Mouse (Mus musculus) G1E (cell line): ENCODE data around the gene Adgra1. TPM values are rescaled to one million over a fixed set of nuclear protein-coding genes. Genes with fewer than 3 reads are reported as not detected.

ENCODE experiments used
- ATAC-seq: 2 replicates; pipeline ENCODE4 v1.8.0; 2016; ENCODE audit warnings: mild to moderate bottlenecking; ENCODE audit not compliant: insufficient number of reproducible peaks, poor library complexity, low FRiP score, severe bottlenecking; ENCODE audit errors: extremely low read depth
- DNase-seq: peaks from one replicate; pipeline ENCODE4 v3.0.0; 2012; ENCODE audit warnings: low spot score
- H3K27me3 ChIP-seq: 2 replicates; pipeline ENCODE4 v1.6.1; 2012; ENCODE audit warnings: mild to moderate bottlenecking, low read length, inconsistent platforms; ENCODE audit not compliant: insufficient read depth
- H3K36me3 ChIP-seq: replicated peaks from 2 replicates; pipeline ENCODE3; 2012; ENCODE audit warnings: mild to moderate bottlenecking, inconsistent platforms
- H3K4me1 ChIP-seq: 2 replicates; pipeline ENCODE4 v1.6.1; 2012; ENCODE audit warnings: low read depth, low read length, inconsistent platforms, mixed read lengths; ENCODE audit not compliant: insufficient read depth
- H3K4me3 ChIP-seq: 2 replicates; pipeline ENCODE4 v1.5.1; 2012; ENCODE audit warnings: low read depth, mild to moderate bottlenecking, inconsistent platforms, low read length, moderate library complexity, mixed read lengths
- H3K9me3 ChIP-seq: replicated peaks from 2 replicates; pipeline ENCODE4 v1.6.1; 2012; ENCODE audit warnings: inconsistent platforms
- CTCF ChIP-seq: IDR thresholded peaks from 2 replicates; pipeline ENCODE4 v1.5.1; 2012; ENCODE audit warnings: low read depth, low read length, inconsistent platforms, mixed read lengths
- GATA1 ChIP-seq: IDR thresholded peaks from 2 replicates; pipeline ENCODE4 v1.6.1; 2012; ENCODE audit warnings: borderline replicate concordance, low read length, inconsistent platforms, mixed read lengths
- GATA2 ChIP-seq: IDR thresholded peaks from 2 replicates; pipeline ENCODE4 v1.6.1; 2012; ENCODE audit warnings: low read depth, low read length, inconsistent platforms, borderline replicate concordance
- POLR2AphosphoS5 ChIP-seq: IDR thresholded peaks from 2 replicates; pipeline ENCODE4 v1.6.1; 2012; ENCODE audit warnings: low read depth, low read length, inconsistent platforms; ENCODE audit not compliant: insufficient replicate concordance
- TAL1 ChIP-seq: conservative IDR thresholded peaks from 2 replicates; pipeline ENCODE4 v1.6.1; 2012; ENCODE audit warnings: low read depth, low read length, inconsistent platforms, mixed read lengths
- polyA plus RNA-seq: library from polyadenylated mRNA; stranded (reverse); fragments of >175 nt; gene quantifications from 2 replicates; pipeline ENCODE4 v1.2.3, GENCODE M21; 2012
- total RNA-seq, 2 experiments: library from RNA; stranded (forward) in 1 of 2; stranded (reverse) in 1 of 2; fragments of 200-1000 nt in 1 of 2; fragments of >200 nt in 1 of 2; fragmentation: Nextera tagmentation in 1 of 2; gene quantifications; 2 replicates each; pipeline ENCODE4 v1.2.3; 2014 to 2017

The Adgra1 gene
- total and polyA plus RNA-seq, 3 experiments, result 0.16 TPM; not detected in 2

DNA sequence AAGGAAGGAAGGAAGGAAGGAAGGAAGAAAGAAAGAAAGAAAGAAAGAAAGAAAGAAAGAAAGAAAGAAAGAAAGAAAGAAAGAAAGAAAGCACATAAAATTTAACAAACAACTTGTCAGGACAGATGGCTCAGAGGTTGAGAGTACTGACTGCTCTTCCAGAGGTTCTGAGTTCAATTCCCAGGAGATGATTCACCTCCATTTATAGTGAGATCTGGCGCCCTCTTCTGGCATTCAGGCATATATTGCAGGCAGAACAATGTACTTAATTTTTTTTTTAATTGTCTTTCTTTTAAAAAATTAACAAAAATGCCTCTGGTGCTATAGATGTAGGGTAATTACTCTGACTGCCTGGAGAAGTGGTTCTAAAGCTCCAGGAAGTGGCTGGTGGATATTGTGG, 82.4 kb downstream of the Adgra1 start:
- H3K36me3 ChIP-seq, result no peaks in the 10 kb centered on the region
- H3K9me3 ChIP-seq, result peaks cover 40% of the 10 kb centered on the region
- ATAC-seq, result no peak
- DNase-seq, result no peak
- no peak overlapping the region for H3K4me3 ChIP-seq
- TF ChIP-seq POLR2AphosphoS5 (no peak), TAL1 (no peak), CTCF (no peak), GATA1 (no peak), GATA2 (no peak)
- peaks cover 6% of the 10 kb centered on the region; the same call in 1 of the 2 replicates for H3K27me3 ChIP-seq
- no peaks in the 10 kb centered on the region for H3K4me1 ChIP-seq

DNA sequence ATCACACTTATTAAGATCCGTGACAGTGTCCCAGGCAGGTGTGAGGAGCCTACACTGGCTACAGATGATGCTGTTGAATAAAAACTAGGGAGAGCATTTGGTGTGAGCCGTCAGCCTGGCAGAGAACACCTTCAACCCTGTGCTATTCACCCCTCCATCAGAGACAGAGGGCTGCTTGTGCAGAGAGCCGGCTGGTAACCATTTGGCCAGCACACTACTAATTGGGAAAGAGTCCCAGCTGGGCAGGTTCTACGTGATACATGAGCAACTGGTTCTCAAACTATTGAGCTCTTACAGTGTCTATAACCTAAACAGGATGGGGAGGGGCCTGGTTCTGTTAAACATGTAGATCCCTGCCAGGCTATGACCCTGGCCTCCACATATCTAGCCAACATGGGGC, 84.3 kb downstream of the Adgra1 start:
- Histone ChIP-seq H3K27me3 (peaks cover 6% of the 10 kb centered on the region; the same call in 1 of the 2 replicates), H3K4me1 (no peaks in the 10 kb centered on the region), H3K36me3 (no peaks in the 10 kb centered on the region), H3K4me3 (no peak overlapping the region), H3K9me3 (peaks cover 39% of the 10 kb centered on the region)
- no peak for TF ChIP-seq POLR2AphosphoS5
- TF ChIP-seq GATA2, result no peak
- TF ChIP-seq TAL1, result no peak
- no peak for TF ChIP-seq GATA1
- TF ChIP-seq CTCF, result no peak
- DNase-seq (no peak), ATAC-seq (no peak)

Other genes with a start within 250 kb of the Adgra1 start
- not detected in 2 replicates for gene Cfap46, start 150.4 kb upstream of the Adgra1 start, total RNA-seq (2014; fragmentation: Nextera tagmentation)
- gene Cfap46, start 150.4 kb upstream of the Adgra1 start, total RNA-seq (2017), result not detected in 2 replicates
- not detected in 2 replicates for gene Cfap46, start 150.4 kb upstream of the Adgra1 start, polyA plus RNA-seq
- not detected in 2 replicates for gene Kndc1, start 60.5 kb downstream of the Adgra1 start, total RNA-seq (2014; fragmentation: Nextera tagmentation)
- 0.12 and 0.38 TPM in 2 replicates for gene Kndc1, start 60.5 kb downstream of the Adgra1 start, total RNA-seq (2017)
- not detected in 2 replicates for gene Kndc1, start 60.5 kb downstream of the Adgra1 start, polyA plus RNA-seq
- not detected in 2 replicates for gene Utf1, start 109.6 kb downstream of the Adgra1 start, total RNA-seq (2014; fragmentation: Nextera tagmentation)
- gene Utf1, start 109.6 kb downstream of the Adgra1 start, total RNA-seq (2017), result not detected in 2 replicates
- not detected in 2 replicates for gene Utf1, start 109.6 kb downstream of the Adgra1 start, polyA plus RNA-seq
- gene 6430531B16Rik, start 144.6 kb downstream of the Adgra1 start, total RNA-seq (2014; fragmentation: Nextera tagmentation), result not detected in 2 replicates
- 0.11 TPM in 1 of 2 replicates, not detected in the other for gene 6430531B16Rik, start 144.6 kb downstream of the Adgra1 start, total RNA-seq (2017)
- not detected in 2 replicates for gene 6430531B16Rik, start 144.6 kb downstream of the Adgra1 start, polyA plus RNA-seq
- gene Adam8, start 158.4 kb downstream of the Adgra1 start, total RNA-seq (2014; fragmentation: Nextera tagmentation), result not detected in 2 replicates
- 0.12 and 0.76 TPM in 2 replicates for gene Adam8, start 158.4 kb downstream of the Adgra1 start, total RNA-seq (2017)
- gene Adam8, start 158.4 kb downstream of the Adgra1 start, polyA plus RNA-seq, result 0.03 and 0.07 TPM in 2 replicates
- gene Zfp511, start 202.2 kb downstream of the Adgra1 start, total RNA-seq (2014; fragmentation: Nextera tagmentation), result 25.7 and 27.8 TPM in 2 replicates
- gene Zfp511, start 202.2 kb downstream of the Adgra1 start, total RNA-seq (2017), result 23.8 TPM in 2 replicates
- gene Zfp511, start 202.2 kb downstream of the Adgra1 start, polyA plus RNA-seq, result 15.0 and 17.4 TPM in 2 replicates
- 46.3 and 51.8 TPM in 2 replicates for gene Tubgcp2, start 202.5 kb downstream of the Adgra1 start, total RNA-seq (2014; fragmentation: Nextera tagmentation)
- 33.9 and 41.9 TPM in 2 replicates for gene Tubgcp2, start 202.5 kb downstream of the Adgra1 start, total RNA-seq (2017)
- gene Tubgcp2, start 202.5 kb downstream of the Adgra1 start, polyA plus RNA-seq, result 7.4 and 12.2 TPM in 2 replicates
- gene Msx3, start 214.9 kb downstream of the Adgra1 start, total RNA-seq (2014; fragmentation: Nextera tagmentation), result not detected in 2 replicates
- gene Msx3, start 214.9 kb downstream of the Adgra1 start, total RNA-seq (2017), result 0.11 and 0.12 TPM in 2 replicates
- not detected in 2 replicates for gene Msx3, start 214.9 kb downstream of the Adgra1 start, polyA plus RNA-seq
- not detected in 2 replicates for gene Caly, start 248.4 kb downstream of the Adgra1 start, total RNA-seq (2014; fragmentation: Nextera tagmentation)
- not detected in 2 replicates for gene Caly, start 248.4 kb downstream of the Adgra1 start, total RNA-seq (2017)
- not detected in 2 replicates for gene Caly, start 248.4 kb downstream of the Adgra1 start, polyA plus RNA-seq